Mouse (Mus musculus): ENCODE results near the gene Gfi1.

- TF ChIP-seq CTCF (IDR thresholded peaks at IDR 0.05) (no peak), POLR2A (IDR thresholded peaks at IDR 0.05; ENCODE audit: insufficient read depth, low read depth, low read length) (no peak)
These were observed 4.2 kb downstream of the Gfi1 start for GRCm38 (mm10) chr5:107721638-107722011.
